Mouse (Mus musculus): ENCODE data around the gene Qtrt1. TPM values are rescaled to one million over a fixed set of nuclear protein-coding genes. Genes with fewer than 3 reads are reported as not detected.

The Qtrt1 gene
- polyA plus RNA-seq, 1 experiment from 2014 or later: 42.3 TPM

DNA sequence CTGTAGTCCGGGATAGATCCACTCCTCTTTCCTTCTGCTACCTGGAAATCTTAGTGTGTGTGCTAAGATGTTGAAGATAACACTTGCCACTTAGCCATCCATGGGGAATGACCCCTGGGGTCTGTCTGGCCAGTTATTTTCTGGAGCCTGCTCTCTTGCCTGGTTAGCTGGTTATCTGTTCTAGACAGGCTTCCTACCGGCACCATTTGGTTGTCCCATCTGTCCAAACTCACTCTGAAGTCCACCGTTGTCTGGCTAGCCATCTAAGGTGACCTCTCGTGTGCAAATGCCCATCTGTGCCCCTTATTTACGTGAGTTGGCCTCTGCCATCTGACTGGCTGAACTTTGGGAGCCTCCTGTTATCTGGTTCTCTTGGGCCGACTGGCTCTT is 13.9 kb downstream of the Qtrt1 start:
- Histone ChIP-seq H3K27ac (no peak overlapping the region), H3K36me3 (peaks cover 6% of the 10 kb centered on the region), H3K4me2 (replicated peaks) (peak overlapping the region; percentile 87), H3K9ac (peak overlapping the region; percentile 92), H3K27me3 (replicated peaks) (no peaks in the 10 kb centered on the region), H3K4me1 (peaks cover 25% of the 10 kb centered on the region), H3K9me3 (no peaks in the 10 kb centered on the region), H3K4me3 (peak overlapping the region; percentile 93)
- ATAC-seq (ENCODE audit: low FRiP score, low read depth): no peak
- WGBS: 9% methylated on average over 6 of the region's 6 CpGs

DNA sequence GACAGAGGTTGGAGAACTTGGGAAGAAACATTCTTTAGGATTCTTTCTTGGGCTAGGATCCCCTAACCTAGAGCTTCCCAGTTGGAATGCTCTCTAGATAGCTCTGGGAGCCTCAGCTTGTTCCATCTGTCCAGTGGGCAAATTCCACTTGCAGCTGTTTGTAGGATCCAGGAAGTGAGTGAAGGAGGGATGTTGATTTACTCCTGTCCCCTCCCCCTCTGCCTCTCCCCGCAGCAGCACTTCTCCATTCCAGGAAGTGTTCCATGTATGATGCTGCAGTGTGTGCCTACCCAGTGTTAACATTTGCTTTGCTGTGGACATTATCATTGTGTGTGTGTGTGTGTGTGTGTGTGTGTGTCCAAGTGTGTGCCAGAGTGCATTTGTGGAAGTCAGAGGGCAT is 14.4 kb downstream of the Qtrt1 start:
- no peaks in the 10 kb centered on the region for H3K9me3 ChIP-seq
- peak overlapping the region; percentile 92 for H3K9ac ChIP-seq
- no peak for ATAC-seq (ENCODE audit: low FRiP score, low read depth)
- peaks cover 1% of the 10 kb centered on the region; the same call in 1 of the 2 replicates for H3K36me3 ChIP-seq
- no peak overlapping the region for H3K27ac ChIP-seq
- H3K4me2 ChIP-seq (replicated peaks): peak overlapping the region; percentile 87
- H3K4me3 ChIP-seq: peak overlapping the region; percentile 93
- peaks cover 25% of the 10 kb centered on the region for H3K4me1 ChIP-seq
- H3K27me3 ChIP-seq (replicated peaks): no peaks in the 10 kb centered on the region
- WGBS: 17% methylated on average over 1 of the region's 1 CpGs

DNA sequence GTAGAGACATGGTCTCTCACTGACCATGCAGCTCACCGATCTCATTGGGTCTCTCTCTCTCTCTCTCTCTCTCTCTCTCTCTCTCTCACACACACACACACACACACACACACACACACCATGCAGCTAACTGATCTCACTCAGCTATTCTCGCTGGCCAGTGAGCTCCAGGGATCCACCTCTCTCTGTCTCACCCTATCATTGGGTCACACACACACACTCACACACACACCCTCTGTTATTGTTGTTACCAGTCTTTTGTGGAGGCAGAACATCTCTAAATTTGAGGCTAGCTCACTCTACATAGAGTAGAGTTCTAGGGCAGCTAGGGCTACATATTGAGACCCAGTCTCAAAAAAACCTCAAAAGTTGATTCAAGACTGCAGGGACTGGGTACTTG is 14.9 kb downstream of the Qtrt1 start:
- ATAC-seq (ENCODE audit: low FRiP score, low read depth): no peak
- H3K4me1 ChIP-seq: peaks cover 25% of the 10 kb centered on the region
- no peaks in the 10 kb centered on the region for H3K9me3 ChIP-seq
- no peaks in the 10 kb centered on the region for H3K27me3 ChIP-seq (replicated peaks)
- 78% methylated on average over 2 of the region's 2 CpGs for WGBS
- no peak overlapping the region for H3K9ac ChIP-seq
- H3K4me3 ChIP-seq: no peak overlapping the region
- no peak overlapping the region for H3K27ac ChIP-seq
- H3K4me2 ChIP-seq (replicated peaks): peak overlapping the region; percentile 87
- H3K36me3 ChIP-seq: no peaks in the 10 kb centered on the region

DNA sequence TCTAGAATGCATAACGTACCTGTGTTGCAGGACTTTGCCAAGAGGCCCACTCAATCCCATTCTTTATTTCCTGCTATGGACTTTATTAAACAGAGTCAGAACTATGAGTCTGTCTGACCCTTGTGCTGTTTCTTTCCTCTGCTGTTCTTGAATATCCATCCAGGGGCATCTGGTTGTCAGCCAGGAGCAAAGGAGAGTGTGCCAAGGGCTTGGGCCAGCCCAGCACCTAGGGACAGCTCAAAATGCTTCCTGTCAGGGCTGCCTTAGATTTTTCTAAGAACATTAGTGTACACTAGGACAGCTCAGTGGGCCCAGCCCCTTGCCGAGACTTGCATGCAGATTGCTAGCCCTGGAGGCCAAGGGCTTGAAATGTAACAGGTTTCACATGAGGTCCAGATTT is 16.1 kb downstream of the Qtrt1 start:
- no peak overlapping the region for H3K4me2 ChIP-seq (replicated peaks)
- H3K9ac ChIP-seq: no peak overlapping the region
- H3K27me3 ChIP-seq (replicated peaks): no peaks in the 10 kb centered on the region
- WGBS: 87% methylated on average over 2 of the region's 2 CpGs
- peaks cover 25% of the 10 kb centered on the region for H3K4me1 ChIP-seq
- H3K27ac ChIP-seq: no peak overlapping the region
- no peak for ATAC-seq (ENCODE audit: low FRiP score, low read depth)
- no peak overlapping the region for H3K4me3 ChIP-seq
- no peaks in the 10 kb centered on the region for H3K9me3 ChIP-seq
- H3K36me3 ChIP-seq: no peaks in the 10 kb centered on the region

DNA sequence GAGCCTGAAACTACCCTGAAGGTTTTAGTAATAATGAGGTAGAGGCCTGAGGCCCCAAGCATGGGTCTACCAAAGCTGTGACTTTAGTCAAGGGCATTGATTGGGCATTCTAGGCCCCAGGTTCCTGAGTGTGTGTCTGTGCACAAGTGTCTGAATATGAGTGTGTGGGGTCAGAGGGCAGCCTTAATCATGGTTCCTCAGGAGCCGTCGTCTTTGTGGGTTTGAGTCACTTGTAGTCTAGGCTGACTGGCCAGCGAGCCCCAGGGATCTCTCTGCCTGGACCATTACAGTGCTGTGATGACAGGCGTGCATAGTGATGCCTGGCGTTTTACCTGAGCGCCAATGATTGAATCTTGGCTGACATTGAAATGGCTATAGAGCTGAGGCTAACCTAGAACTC is 16.5 kb downstream of the Qtrt1 start:
- no peak for ATAC-seq (ENCODE audit: low FRiP score, low read depth)
- no peak overlapping the region for H3K27ac ChIP-seq
- H3K4me1 ChIP-seq: peaks cover 25% of the 10 kb centered on the region
- H3K36me3 ChIP-seq: no peaks in the 10 kb centered on the region
- WGBS: 90% methylated on average over 6 of the region's 6 CpGs
- no peaks in the 10 kb centered on the region for H3K27me3 ChIP-seq (replicated peaks)
- no peaks in the 10 kb centered on the region for H3K9me3 ChIP-seq
- H3K9ac ChIP-seq: no peak overlapping the region
- no peak overlapping the region for H3K4me3 ChIP-seq
- H3K4me2 ChIP-seq (replicated peaks): no peak overlapping the region

DNA sequence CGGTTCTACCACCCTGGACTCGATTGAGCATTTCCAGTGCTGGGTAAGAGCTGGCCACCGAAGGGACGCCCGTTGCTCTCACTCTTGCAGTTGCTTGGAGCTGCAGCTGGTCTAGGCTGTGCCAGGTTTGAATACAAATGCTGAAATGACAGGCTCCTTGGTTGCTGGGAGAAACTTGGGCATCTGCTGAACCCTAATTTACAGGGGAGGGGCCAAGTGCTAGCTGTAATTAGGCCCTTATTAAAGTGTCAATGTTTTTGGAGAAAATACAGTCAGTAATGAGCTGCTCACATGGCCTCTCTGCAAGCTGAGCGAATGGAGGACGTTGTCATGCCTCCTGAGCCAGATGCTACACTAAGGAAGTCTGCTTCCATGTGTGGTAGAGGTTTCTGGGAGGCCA is 19.1 kb downstream of the Qtrt1 start:
- H3K4me2 ChIP-seq (replicated peaks): no peak overlapping the region
- no peak for ATAC-seq (ENCODE audit: low FRiP score, low read depth)
- 86% methylated on average over 7 of the region's 7 CpGs for WGBS
- no peak overlapping the region for H3K4me3 ChIP-seq
- H3K9ac ChIP-seq: no peak overlapping the region
- no peaks in the 10 kb centered on the region for H3K27me3 ChIP-seq (replicated peaks)
- no peaks in the 10 kb centered on the region for H3K9me3 ChIP-seq
- H3K4me1 ChIP-seq: peaks cover 22% of the 10 kb centered on the region
- H3K27ac ChIP-seq: no peak overlapping the region
- no peaks in the 10 kb centered on the region for H3K36me3 ChIP-seq

DNA sequence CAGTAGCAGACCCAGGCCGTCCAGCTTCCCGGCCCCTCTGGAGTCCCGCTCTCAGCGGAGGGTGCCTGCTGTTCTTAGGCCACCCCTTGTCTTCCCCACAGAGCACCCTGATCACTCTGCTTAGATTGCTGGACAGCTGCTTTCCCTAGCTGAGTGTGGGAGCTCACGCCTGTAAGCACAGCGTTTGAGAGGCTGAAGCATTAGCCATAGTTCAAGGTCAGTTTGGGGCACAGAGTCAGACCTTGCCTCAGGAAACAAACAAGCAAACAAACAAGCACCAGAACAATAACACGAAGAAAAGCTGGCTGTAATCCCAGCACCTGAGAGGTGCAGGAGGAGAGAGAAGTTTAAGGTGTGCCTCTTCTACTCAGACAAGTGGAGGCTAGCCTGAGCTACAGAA is 20.4 kb downstream of the Qtrt1 start:
- peaks cover 10% of the 10 kb centered on the region for H3K4me1 ChIP-seq
- 83% methylated on average over 7 of the region's 7 CpGs for WGBS
- H3K9me3 ChIP-seq: no peaks in the 10 kb centered on the region
- no peak overlapping the region for H3K9ac ChIP-seq
- no peak overlapping the region for H3K4me3 ChIP-seq
- no peaks in the 10 kb centered on the region for H3K27me3 ChIP-seq (replicated peaks)
- no peaks in the 10 kb centered on the region for H3K36me3 ChIP-seq
- no peak overlapping the region for H3K4me2 ChIP-seq (replicated peaks)
- ATAC-seq (ENCODE audit: low FRiP score, low read depth): no peak
- H3K27ac ChIP-seq: no peak overlapping the region

DNA sequence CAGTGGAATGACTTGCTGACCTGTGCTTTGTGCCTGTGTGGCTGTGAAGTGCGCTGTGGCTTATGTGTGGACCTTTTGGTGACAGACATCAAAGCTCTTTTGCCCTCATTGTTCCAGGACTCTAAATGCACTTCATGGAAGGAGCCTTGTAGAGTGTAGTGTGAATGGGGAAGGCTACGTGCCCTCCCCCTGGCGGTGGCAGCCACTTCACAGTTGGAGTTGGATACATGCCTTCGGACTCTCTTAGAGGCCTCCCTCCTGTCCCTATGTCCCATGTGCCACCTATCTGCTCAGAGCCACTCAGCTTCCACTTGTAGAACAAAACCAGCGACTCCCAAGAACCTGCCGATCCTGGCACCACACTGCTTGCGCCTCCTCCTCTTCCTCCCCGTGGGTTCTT is 22.1 kb downstream of the Qtrt1 start:
- Histone ChIP-seq H3K4me1 (no peaks in the 10 kb centered on the region), H3K4me2 (replicated peaks) (no peak overlapping the region), H3K27me3 (replicated peaks) (no peaks in the 10 kb centered on the region), H3K36me3 (no peaks in the 10 kb centered on the region), H3K9ac (no peak overlapping the region), H3K4me3 (no peak overlapping the region), H3K9me3 (no peaks in the 10 kb centered on the region), H3K27ac (no peak overlapping the region)
- ATAC-seq (ENCODE audit: low FRiP score, low read depth): no peak
- WGBS: 90% methylated on average over 8 of the region's 8 CpGs

DNA sequence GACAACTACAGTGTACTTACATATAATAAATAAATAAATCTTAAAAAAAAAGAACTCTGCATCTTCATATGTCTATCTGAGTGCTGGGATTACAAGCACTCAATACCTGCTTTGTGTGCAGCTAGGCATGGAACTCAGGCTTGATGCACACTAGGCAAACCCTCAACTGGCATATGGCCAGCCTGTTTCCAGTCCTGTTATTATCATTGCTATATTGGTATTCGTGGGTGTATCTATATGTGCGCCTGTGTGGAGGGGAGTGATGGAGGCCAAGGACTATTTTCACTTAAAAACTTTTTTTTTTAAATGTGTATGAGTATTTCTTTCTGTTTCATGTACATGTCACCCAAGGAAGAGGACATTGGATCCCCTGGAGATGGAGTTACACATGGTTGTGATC is 22.8 kb downstream of the Qtrt1 start:
- no peak overlapping the region for H3K27ac ChIP-seq
- 99% methylated on average over 2 of the region's 2 CpGs for WGBS
- H3K9me3 ChIP-seq: no peaks in the 10 kb centered on the region
- no peak for ATAC-seq (ENCODE audit: low FRiP score, low read depth)
- no peaks in the 10 kb centered on the region for H3K27me3 ChIP-seq (replicated peaks)
- H3K9ac ChIP-seq: no peak overlapping the region
- no peak overlapping the region for H3K4me2 ChIP-seq (replicated peaks)
- H3K4me3 ChIP-seq: no peak overlapping the region
- no peaks in the 10 kb centered on the region for H3K36me3 ChIP-seq
- H3K4me1 ChIP-seq: no peaks in the 10 kb centered on the region

DNA sequence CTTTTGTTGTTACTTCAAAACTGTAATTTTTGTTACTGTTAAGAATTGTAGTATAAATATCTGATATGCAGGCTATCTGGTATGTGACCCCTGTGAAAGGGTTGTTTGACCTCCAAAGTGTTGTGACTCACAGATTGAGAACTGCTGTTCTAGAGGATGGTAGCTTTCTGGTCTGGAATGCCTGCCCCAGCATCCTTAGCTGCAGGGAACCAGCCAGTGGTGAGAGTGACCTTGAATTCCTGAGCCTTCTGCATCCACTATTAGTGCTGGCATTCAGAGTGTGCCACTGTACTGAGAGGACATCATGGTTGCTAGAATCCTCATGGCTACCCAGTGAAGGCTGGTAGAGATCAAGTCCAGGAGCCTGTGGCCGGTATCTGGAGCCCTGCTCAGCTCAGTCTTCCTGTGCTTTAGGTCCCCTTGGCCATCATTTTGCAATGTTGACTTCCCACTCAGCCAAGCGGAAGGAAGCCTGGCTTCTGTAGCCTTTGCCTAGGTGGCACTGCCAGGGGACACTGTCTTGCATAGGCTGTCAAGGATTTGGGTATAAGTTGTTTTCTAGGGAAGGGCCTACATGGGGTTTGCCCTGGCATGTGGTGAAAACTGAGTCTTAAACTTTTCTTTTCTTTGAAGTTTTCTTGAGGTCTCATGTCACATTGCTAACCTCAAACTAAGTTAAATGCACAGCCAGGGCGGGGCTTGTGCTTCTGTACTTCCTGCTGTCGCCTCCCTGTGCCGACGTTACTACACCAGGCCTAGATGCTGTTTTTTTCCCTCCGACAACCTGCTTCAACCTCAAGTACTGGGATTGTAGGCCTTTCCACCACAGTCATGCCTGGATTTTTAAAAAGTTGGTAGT is 24.4 kb downstream of the Qtrt1 start:
- WGBS: 93% methylated on average over 7 of the region's 7 CpGs
- H3K9ac ChIP-seq: no peak overlapping the region
- H3K27me3 ChIP-seq (replicated peaks): no peaks in the 10 kb centered on the region
- no peaks in the 10 kb centered on the region for H3K9me3 ChIP-seq
- no peak for ATAC-seq (ENCODE audit: low FRiP score, low read depth)
- no peak overlapping the region for H3K4me3 ChIP-seq
- H3K27ac ChIP-seq: no peak overlapping the region
- H3K4me2 ChIP-seq (replicated peaks): no peak overlapping the region
- no peaks in the 10 kb centered on the region for H3K36me3 ChIP-seq
- no peaks in the 10 kb centered on the region for H3K4me1 ChIP-seq

DNA sequence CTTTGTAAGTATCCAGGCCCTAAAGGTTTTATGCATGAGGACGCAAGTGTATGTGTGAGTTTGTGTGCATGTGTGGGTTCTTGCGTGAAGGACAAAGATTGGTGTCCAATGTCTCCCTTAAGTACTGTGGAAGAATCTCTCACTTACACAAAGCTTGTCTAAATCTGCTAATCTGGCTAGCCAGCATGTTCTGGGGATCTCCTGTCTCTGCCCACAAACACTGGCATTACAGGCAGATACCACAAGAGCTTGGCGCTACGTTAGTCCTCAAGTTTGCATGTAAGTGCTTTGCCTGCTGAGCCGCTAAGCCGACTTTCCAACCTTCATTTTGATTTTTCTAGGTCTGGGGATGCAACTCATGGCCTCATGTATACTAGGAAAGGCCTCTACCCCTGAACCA is 25.9 kb downstream of the Qtrt1 start:
- no peak for ATAC-seq (ENCODE audit: low FRiP score, low read depth)
- H3K9me3 ChIP-seq: no peaks in the 10 kb centered on the region
- H3K4me2 ChIP-seq (replicated peaks): no peak overlapping the region
- H3K4me3 ChIP-seq: no peak overlapping the region
- no peaks in the 10 kb centered on the region for H3K36me3 ChIP-seq
- no peaks in the 10 kb centered on the region for H3K4me1 ChIP-seq
- WGBS: 97% methylated on average over 6 of the region's 6 CpGs
- no peak overlapping the region for H3K9ac ChIP-seq
- H3K27me3 ChIP-seq (replicated peaks): no peaks in the 10 kb centered on the region
- no peak overlapping the region for H3K27ac ChIP-seq

DNA sequence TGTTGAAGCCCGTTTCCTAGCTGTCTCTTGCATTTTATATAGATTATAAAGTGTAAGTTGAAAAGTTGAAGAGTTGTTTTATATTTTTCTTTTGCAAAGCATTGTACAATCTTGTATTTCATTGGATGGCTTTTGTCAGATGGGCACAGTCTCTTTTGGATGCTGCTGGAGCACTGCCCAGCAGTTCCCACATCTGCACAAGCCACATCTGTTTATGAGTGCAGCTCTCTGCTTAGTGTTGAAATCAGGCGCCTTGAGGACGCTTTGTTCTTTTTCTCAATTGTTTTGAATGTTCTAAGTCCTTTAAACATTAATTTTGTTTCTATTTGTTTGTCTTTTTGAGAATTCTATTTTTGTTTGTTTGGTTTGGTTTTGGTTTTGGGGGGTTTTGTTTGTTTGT is 26.6 kb downstream of the Qtrt1 start:
- Histone ChIP-seq H3K27me3 (replicated peaks) (no peaks in the 10 kb centered on the region), H3K27ac (no peak overlapping the region), H3K9me3 (no peaks in the 10 kb centered on the region), H3K9ac (no peak overlapping the region), H3K4me2 (replicated peaks) (no peak overlapping the region), H3K4me3 (no peak overlapping the region), H3K4me1 (no peaks in the 10 kb centered on the region), H3K36me3 (no peaks in the 10 kb centered on the region)
- WGBS: 79% methylated on average over 3 of the region's 3 CpGs
- no peak for ATAC-seq (ENCODE audit: low FRiP score, low read depth)

DNA sequence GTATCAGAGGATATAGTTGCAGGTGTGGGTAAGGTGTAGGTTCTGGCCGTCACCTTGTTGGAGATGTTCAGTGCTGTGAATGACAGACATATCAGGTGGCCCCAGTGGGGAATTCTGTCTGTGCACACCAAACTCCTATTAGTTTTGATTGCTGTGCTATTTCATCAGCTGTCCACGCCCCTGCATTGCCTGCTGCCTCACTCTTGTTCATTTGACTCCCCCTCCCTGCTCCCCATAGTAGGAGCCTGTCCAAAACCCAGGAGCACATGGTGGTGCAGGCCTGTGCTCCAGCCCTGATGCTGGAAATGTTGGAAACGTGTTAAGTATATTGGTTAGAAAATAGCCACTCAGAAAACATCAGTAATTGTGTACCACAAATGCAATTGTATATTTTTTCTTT is 27.8 kb downstream of the Qtrt1 start:
- ATAC-seq (ENCODE audit: low FRiP score, low read depth): no peak
- H3K27me3 ChIP-seq (replicated peaks): no peaks in the 10 kb centered on the region
- no peak overlapping the region for H3K9ac ChIP-seq
- WGBS: 79% methylated on average over 3 of the region's 3 CpGs
- H3K4me2 ChIP-seq (replicated peaks): no peak overlapping the region
- H3K4me3 ChIP-seq: no peak overlapping the region
- H3K36me3 ChIP-seq: no peaks in the 10 kb centered on the region
- no peaks in the 10 kb centered on the region for H3K4me1 ChIP-seq
- no peak overlapping the region for H3K27ac ChIP-seq
- no peaks in the 10 kb centered on the region for H3K9me3 ChIP-seq
